Mouse (Mus musculus) cortical plate, adult 2 months (tissue): Measurements from ENCODE around the gene Borcs6.

Source experiments
- CTCF ChIP-seq: fragments of 200-500 bp; IDR thresholded peaks from 2 replicates; pipeline ENCODE4 v1.5.1; 2011; ENCODE audit warnings: mild to moderate bottlenecking, control low read depth, low read length; ENCODE audit not compliant: insufficient read depth; ENCODE audit errors: extremely low read depth
- POLR2A ChIP-seq: fragments of 200-500 bp; IDR thresholded peaks from 2 replicates; pipeline ENCODE4 v1.6.1; 2011; ENCODE audit warnings: mild to moderate bottlenecking, low read length, control low read depth; ENCODE audit not compliant: insufficient read depth; ENCODE audit errors: extremely low read depth

DNA sequence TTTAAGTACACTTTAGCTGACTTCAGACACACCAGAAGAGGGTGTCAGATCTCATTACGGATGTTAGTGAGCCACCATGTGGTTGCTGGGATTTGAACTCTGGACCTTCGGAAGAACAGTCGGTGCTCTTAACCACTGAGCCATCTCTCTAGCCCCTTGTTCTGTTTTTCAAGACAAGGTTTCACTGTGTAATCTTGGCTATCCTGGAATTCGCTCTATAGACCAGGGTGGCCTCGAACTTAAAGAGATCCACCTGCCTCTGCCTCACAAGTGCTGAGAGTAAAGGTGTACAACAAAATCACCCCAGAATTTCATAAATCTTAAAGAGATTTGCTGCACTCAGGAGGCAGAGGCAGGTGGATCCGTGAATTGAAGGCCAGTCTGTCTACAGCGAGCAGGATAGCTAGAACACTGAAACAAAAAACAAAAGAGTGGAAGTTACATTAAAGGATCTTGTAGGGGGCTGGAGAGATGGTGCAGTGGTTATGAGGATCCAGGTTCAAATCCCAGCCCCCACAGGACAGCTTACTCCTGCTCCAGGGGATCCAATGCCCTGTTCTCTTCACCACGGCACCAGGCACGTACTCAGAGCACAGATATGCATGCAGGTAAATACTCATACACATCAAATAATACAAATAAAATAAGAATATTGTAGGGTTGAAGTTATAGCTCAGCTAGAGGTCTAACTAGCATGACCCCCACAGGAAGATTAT, 16.4 kb downstream of the Borcs6 start:
- TF ChIP-seq CTCF = no peak
- no peak for TF ChIP-seq POLR2A
